Mouse (Mus musculus) layer of hippocampus, adult 11-12 months (tissue): Measurements from ENCODE around the gene Fam168b.

Experiments
- DNase-seq: peaks from one replicate; pipeline ENCODE4 v3.0.0; 2022; ENCODE audit warnings: low spot score

The Fam168b gene

GRCm38 (mm10) chr1:34851562-34851961 lies 8.7 kb upstream of the Fam168b start:
- no peak for DNase-seq

DNA sequence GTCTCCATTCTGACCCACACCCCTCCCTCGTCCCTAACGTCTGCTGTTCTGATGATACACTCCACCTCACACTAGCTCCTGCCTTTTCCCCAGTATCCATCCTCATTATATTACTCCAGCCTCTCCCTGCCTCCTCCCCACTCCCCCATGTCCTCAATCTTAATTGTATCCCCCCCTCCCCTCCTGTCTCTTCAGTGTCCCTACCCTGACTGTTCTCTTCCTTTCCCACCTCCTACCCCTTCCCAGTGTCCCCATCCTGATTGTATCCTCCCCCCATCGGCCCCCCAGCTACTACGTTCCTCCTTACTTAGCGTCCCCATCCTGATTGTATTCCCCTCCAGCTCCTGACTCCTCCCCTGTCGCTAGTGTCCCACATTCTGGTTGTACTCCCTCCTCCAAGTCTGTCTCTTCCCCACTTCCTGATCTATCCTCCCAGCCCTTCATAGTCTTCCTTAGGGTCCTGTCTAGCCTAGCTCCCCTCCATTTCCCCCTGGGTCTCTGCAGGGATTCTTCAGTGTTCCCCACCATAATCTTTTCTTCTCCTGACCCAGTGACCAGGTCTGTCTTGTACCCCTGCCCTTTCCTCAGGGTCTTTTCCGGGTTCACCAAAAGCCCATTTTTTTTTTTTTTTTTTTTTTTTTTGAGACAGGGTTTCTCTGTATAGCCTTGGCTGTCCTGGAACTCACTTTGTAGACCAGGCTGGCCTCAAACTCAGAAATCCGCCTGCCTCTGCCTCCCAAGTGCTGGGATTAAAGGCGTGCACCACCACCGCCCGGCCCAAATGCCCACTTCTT lies 7.7 kb upstream of the Fam168b start:
- DNase-seq: no peak

- peak; percentile 90 for DNase-seq
Measured at GRCm38 (mm10) chr1:34849745-34850342, 7.0 kb upstream of the Fam168b start, which contains the start of gene Plekhb2. Plekhb2 (plus strand) TSS chr1:34849976.

- DNase-seq: no peak
Measured at GRCm38 (mm10) chr1:34847070-34847469, 4.2 kb upstream of the Fam168b start.

DNA sequence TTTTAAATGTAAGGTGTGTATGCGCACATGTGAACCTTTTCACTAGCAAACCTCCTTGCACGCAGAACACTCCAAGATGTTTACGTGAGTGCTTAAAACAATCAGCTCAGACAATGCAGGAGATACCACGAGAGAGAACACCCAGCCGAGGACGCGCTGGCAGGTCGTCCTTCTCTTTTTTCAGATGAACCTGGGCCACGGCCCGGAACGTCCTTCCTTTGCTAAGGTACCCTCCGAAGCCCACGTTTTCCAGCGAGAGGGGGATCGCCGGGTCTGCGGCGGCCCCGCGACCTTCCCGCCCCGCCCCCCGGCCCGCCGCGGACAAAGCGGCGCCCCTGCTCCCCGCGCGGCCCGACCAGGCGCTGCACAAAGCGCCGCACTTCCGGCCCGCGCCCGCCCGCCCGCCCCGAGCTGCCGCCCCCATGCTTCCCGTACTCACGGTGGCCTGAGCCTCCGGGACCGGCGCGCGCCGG lies 440 bp downstream of the Fam168b start:
- DNase-seq: no peak

DNA sequence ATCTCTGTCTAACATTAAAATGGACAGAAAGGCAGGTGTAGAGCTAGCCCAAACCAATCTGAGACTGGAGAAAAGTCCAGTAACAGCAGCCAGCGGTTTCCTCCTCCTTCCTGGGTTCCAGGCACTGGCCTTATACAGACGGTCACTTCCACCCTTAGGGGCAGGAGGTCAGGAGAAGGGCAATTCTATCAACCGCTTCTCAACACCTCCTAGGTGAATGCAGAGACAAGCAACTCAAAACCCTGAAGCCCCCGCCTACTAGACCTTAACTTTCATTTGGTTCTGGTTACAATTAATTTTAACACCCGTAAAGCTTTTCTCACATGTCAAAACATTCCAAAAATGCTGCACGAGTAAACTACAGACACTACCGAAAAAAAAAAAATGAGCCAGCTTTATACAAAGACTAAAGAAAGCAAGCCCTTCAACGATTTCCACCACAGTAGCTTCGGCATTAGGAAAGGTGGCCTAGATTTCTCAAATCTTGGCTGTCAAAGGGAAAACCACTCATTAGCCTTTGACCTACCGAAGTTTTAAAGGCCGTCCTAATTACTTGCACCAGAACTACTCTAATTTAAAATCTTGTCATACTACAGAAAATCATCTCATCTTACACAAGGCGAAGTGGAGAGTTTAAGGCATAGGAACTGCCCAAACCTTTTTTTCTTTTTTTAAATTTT lies 1.0 kb downstream of the Fam168b start:
- no peak for DNase-seq

- DNase-seq: no peak
Measured at GRCm38 (mm10) chr1:34839241-34839640, 3.6 kb downstream of the Fam168b start.

DNA sequence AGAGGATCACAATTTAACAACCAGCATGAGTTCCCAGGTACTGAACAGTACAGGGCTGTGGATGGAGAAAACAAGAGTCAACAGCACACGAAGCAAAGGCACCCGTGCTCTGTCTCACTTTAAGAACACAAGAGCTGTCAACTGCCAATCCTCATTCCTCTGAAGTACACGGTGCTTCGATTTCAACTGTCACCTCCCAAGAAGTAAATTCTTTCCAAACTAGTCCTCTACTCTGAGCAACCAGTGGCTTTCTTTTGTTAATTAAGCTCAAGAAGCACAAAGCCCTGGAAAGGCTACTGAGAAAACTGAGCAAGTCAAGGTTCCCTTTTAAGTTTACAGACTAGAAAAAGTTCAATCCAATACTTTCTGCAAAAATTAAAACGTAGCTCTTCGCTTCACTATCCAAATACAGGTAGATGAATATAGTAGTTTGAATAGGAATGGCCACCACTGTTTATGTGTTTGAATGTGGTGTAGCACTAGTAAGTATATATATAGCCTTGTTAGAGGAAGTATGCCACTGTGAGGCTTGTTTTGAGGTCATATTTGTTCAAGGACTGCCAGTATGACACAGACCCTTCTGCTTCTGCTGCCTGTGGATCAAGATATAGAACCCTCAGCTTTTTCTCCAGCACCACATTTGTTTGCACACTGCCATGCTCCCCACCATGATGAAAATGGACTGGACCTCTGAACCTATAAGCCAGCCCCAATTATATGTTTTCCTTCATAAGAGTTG lies 4.7 kb downstream of the Fam168b start:
- DNase-seq: no peak

DNA sequence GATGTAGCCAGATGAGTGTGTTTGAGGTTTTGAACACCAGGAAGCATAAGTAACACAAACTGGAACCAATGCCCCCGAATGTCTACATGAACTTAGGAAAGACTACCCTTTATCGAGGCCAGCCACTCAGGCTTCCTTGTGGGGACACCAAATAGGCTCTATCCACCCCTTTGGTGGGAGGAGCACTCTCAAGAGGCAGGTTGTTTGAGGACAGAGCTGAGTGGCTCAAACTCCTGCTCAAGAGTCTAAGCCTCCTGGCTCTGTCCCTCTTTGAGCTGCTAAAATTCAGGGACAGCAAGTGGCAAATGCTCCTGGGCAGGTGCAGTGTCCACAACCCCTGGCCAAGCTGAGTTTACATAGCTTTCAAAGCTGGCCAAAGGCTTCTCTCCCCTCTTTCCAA lies 8.0 kb downstream of the Fam168b start:
- DNase-seq: no peak

- DNase-seq: no peak
Measured at GRCm38 (mm10) chr1:34831381-34831780, 11.5 kb downstream of the Fam168b start.

- no peak for DNase-seq
Measured at GRCm38 (mm10) chr1:34830934-34831333, 11.9 kb downstream of the Fam168b start.

DNA sequence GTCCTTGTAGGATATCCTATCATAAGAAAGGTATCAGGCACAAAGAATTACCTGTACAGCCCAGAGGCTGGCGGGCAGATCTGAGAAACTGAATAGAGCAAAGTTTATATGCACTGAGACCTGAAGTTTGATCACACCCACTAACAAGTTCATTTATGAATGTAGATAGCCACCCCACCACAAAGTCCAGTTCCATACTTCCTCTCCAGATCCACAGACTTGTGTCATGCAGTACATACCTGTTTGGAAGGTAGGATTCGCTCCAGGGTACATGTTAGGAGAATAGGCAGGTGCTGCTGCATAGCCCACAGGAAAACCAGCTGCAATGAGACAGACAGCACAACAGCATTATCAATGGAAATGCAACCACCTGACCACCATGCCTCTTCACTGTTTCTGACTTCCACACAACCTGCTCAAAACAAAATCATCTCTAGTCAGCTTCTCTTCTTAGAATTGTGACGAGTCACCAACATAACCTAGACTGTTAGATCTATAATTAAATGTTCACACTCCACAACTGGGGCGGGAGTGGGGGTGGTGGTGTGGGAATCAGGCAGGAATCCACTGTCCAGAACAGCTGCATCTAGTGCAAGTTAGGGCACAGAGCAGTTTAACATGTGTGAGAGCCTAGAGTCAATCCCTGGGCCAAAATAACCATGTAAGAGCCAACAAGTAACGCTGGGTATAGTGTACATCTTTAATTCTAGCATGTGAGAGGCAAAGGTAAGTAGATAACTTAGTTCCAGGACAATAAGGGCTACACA lies 14.2 kb downstream of the Fam168b start:
- DNase-seq: no peak

- no peak for DNase-seq
Measured at GRCm38 (mm10) chr1:34827900-34828299, 15.0 kb downstream of the Fam168b start.

- DNase-seq: no peak
Measured at GRCm38 (mm10) chr1:34825909-34826308, 17.0 kb downstream of the Fam168b start.

GRCm38 (mm10) chr1:34824208-34824607 lies 18.7 kb downstream of the Fam168b start:
- no peak for DNase-seq

GRCm38 (mm10) chr1:34823353-34823752 lies 19.5 kb downstream of the Fam168b start:
- DNase-seq: no peak

DNA sequence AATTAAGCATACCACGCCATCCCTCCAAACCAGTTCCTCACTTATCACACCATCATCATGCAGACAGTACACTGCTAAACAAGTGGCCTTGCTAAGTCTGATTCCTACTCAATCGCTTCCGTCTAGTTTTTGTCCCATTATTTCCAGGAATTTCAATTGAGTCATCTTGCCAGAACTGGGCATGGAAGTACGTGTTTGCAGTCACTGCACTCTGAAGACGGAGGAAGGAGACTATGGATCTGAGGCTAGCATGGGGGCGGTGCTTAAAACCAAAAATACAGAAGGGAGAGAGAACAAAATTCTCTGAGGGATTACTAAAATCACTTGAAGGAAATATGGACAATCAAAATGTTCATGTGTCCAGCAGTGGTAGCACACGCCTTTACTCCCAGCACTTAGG lies 20.1 kb downstream of the Fam168b start:
- DNase-seq: no peak

DNA sequence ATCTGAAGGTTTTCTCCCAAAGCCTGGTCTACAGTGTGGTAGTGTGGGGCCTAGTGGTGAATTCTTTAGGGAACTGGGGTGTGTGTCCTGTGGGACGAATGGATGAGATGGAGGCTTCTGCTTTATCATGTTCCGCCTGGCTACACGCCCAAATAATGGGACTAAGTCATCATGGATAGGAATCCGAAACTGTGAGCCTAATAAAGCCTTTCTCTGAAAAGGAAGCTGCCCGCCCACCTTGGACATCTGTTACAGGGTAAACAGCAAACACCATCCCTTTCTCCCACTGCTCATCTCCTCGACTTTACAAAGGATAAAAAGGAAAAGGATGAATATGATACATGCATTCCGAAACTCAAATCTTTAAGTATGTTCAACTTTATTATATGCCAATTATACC lies 20.9 kb downstream of the Fam168b start:
- DNase-seq: no peak

DNA sequence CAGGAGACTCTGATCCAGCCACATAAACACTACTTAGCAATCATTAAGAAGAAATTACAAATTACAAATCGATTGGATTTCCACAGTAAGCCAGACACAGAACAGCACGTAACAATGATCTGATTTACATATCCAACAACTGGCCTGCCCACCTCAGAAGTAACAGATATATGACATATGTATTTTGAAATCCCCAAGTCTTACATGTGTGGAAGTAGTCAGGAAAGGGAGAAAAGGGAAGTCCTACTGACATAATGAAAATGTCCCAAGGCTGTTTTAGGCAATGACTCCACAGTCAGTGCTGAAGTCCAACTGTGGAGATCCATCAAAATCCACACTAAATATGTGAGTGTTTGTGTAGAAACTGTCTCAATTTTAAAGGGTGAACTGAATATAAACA lies 21.5 kb downstream of the Fam168b start:
- no peak for DNase-seq

- no peak for DNase-seq
Measured at GRCm38 (mm10) chr1:34819225-34819910, 23.5 kb downstream of the Fam168b start.

GRCm38 (mm10) chr1:34815843-34816242 lies 27.0 kb downstream of the Fam168b start:
- no peak for DNase-seq
